Mouse (Mus musculus) hindbrain, embryonic 15.5 days (tissue): ENCODE results near the gene Unc13d. TPM values are rescaled to one million over a fixed set of nuclear protein-coding genes. Genes with fewer than 3 reads are reported as not detected.

ENCODE experiments used
- polyA plus RNA-seq: library from polyadenylated mRNA; unstranded; fragments of >200 nt; fragmentation: Nextera tagmentation; extraction: Ambion mirVana; gene quantifications from 2 replicates; pipeline ENCODE4 v1.2.1, GENCODE M21; 2015

Unc13d gene
- polyA plus RNA-seq, 1 experiment from 2014 or later, result 1.6 TPM

Other genes starting within 250 kb of the Unc13d start
- 0.17 and 0.19 TPM in 2 replicates for gene Myo15b, start 219.6 kb downstream of the Unc13d start, polyA plus RNA-seq
- gene Smim5, start 178.0 kb downstream of the Unc13d start, polyA plus RNA-seq, result 1.9 and 2.2 TPM in 2 replicates
- gene Smim6, start 165.9 kb downstream of the Unc13d start, polyA plus RNA-seq, result 0.93 and 1.1 TPM in 2 replicates
- 42.9 and 43.4 TPM in 2 replicates for gene Sap30bp, start 144.7 kb downstream of the Unc13d start, polyA plus RNA-seq
- gene Recql5, start 144.5 kb downstream of the Unc13d start, polyA plus RNA-seq, result 18.7 and 23.8 TPM in 2 replicates
- gene Itgb4, start 103.3 kb downstream of the Unc13d start, polyA plus RNA-seq, result 1.7 and 1.9 TPM in 2 replicates
- 62.5 and 70.9 TPM in 2 replicates for gene Galk1, start 65.2 kb downstream of the Unc13d start, polyA plus RNA-seq
- gene H3f3b, start 50.0 kb downstream of the Unc13d start, polyA plus RNA-seq, result 1,686 and 1,716 TPM in 2 replicates
- gene Unk, start 47.6 kb downstream of the Unc13d start, polyA plus RNA-seq, result 32.1 and 37.0 TPM in 2 replicates
- gene Wbp2, start 9.0 kb upstream of the Unc13d start, polyA plus RNA-seq, result 149 and 196 TPM in 2 replicates
- 10.9 and 11.6 TPM in 2 replicates for gene Trim47, start 49.2 kb upstream of the Unc13d start, polyA plus RNA-seq
- 3.0 and 4.0 TPM in 2 replicates for gene Trim65, start 53.2 kb upstream of the Unc13d start, polyA plus RNA-seq
- 86.2 and 89.0 TPM in 2 replicates for gene Mrpl38, start 60.9 kb upstream of the Unc13d start, polyA plus RNA-seq
- 55.7 and 59.0 TPM in 2 replicates for gene Fbf1, start 90.2 kb upstream of the Unc13d start, polyA plus RNA-seq
- gene Ten1, start 120.9 kb upstream of the Unc13d start, polyA plus RNA-seq, result 90.6 and 104 TPM in 2 replicates
- gene Acox1, start 121.1 kb upstream of the Unc13d start, polyA plus RNA-seq, result 60.6 and 61.4 TPM in 2 replicates
- 1.0 and 1.1 TPM in 2 replicates for gene Evpl, start 160.1 kb upstream of the Unc13d start, polyA plus RNA-seq
- gene Srp68, start 196.3 kb upstream of the Unc13d start, polyA plus RNA-seq, result 63.9 and 66.1 TPM in 2 replicates
- 0.51 and 0.68 TPM in 2 replicates for gene Galr2, start 203.0 kb upstream of the Unc13d start, polyA plus RNA-seq
- 106 and 108 TPM in 2 replicates for gene Exoc7, start 229.3 kb upstream of the Unc13d start, polyA plus RNA-seq